Mouse (Mus musculus) heart, adult 2 months (tissue): ENCODE results near the gene Rad54l. TPM values are rescaled to one million over a fixed set of nuclear protein-coding genes. Genes with fewer than 3 reads are reported as not detected.
A peak's percentile ranks its signal among the peaks of the same experiment; 100 is the strongest.

Experiments
- DNase-seq, 2 experiments: peaks; one replicate each; pipeline ENCODE4 v3.0.0; 2021
- H3K27ac ChIP-seq: fragments of 200-600 bp; 2 replicates; pipeline ENCODE4 v1.8.1; 2022
- H3K27me3 ChIP-seq: fragments of 200-500 bp; 2 replicates; pipeline ENCODE4 v1.6.1; 2012; ENCODE audit warnings: mild to moderate bottlenecking, low read length, inconsistent platforms, mixed read lengths; ENCODE audit not compliant: control insufficient read depth, insufficient read depth
- H3K36me3 ChIP-seq: fragments of 200-500 bp; 2 replicates; pipeline ENCODE4 v1.6.1; 2012; ENCODE audit warnings: low read length, inconsistent platforms; ENCODE audit not compliant: control insufficient read depth, insufficient read depth
- H3K4me1 ChIP-seq: fragments of 200-500 bp; 2 replicates; pipeline ENCODE4 v1.6.1; 2011; ENCODE audit warnings: low read length; ENCODE audit not compliant: control insufficient read depth, insufficient read depth
- H3K4me3 ChIP-seq: fragments of 200-600 bp; 2 replicates; pipeline ENCODE4 v1.8.1; 2022
- H3K79me2 ChIP-seq: fragments of 200-500 bp; replicated peaks from 2 replicates; pipeline ENCODE4 v1.6.1; 2012; ENCODE audit warnings: mild to moderate bottlenecking, inconsistent platforms, low read length, moderate library complexity, mixed read lengths; ENCODE audit not compliant: control insufficient read depth, insufficient read depth
- H3K9ac ChIP-seq: fragments of 200-500 bp; 2 replicates; pipeline ENCODE4 v1.6.1; 2012; ENCODE audit warnings: low read depth, mild to moderate bottlenecking, control low read depth, inconsistent platforms, low read length, mixed read lengths
- CTCF ChIP-seq: fragments of 200-600 bp; IDR thresholded peaks from 2 replicates; pipeline ENCODE4 v1.8.1; 2022; ENCODE audit warnings: antibody characterized with exemption, mild to moderate bottlenecking, moderate library complexity
- EP300 ChIP-seq: fragments of 200-500 bp; IDR thresholded peaks from 2 replicates; pipeline ENCODE4 v1.6.1; 2011; ENCODE audit warnings: low read depth, low read length, control low read depth; ENCODE audit not compliant: insufficient read depth
- POLR2A ChIP-seq: fragments of 200-500 bp; IDR thresholded peaks from 2 replicates; pipeline ENCODE4 v1.6.1; 2011; ENCODE audit warnings: mild to moderate bottlenecking, low read depth, low read length, control low read depth; ENCODE audit not compliant: insufficient read depth
- WGBS: fragments of 180-500 bp; shearing (Covaris S2); methylation state at CpG from one replicate; pipeline ENCODE4 v1.1.7; 2018; 5-methylcytosine and 5-hydroxymethylcytosine counted together
- intact Hi-C: fragments of 180-260 bp; cut with DNase I; formaldehyde crosslinking; loops from one replicate; pipeline ENCODE4 v1.15.1; 2025
- polyA plus RNA-seq: library from polyadenylated mRNA; depleted of rRNA; stranded (reverse); fragments of >200 nt; gene quantifications from 2 replicates; pipeline ENCODE4 v1.2.3, GENCODE M21; 2012
- total RNA-seq, 2 experiments: library from RNA; stranded (reverse); gene quantifications; 2 replicates each; pipeline ENCODE4 v1.2.3; 2021

The Rad54l gene
- total and polyA plus RNA-seq, 3 experiments: 0.18 to 0.43 (median 0.21) TPM

GRCm38 (mm10) chr4:116165708-116166407, 42.4 kb upstream of the Rad54l start:
- intact Hi-C loops: no loop called here

GRCm38 (mm10) chr4:116164759-116165554, 41.5 kb upstream of the Rad54l start:
- Histone ChIP-seq H3K9ac (no peak overlapping the region), H3K27ac (no peak overlapping the region), H3K36me3 (no peaks in the 10 kb centered on the region), H3K27me3 (no peaks in the 10 kb centered on the region), H3K4me1 (peaks cover 10% of the 10 kb centered on the region), H3K4me3 (no peak overlapping the region), H3K79me2 (no peaks in the 10 kb centered on the region)
- WGBS: 84% methylated on average over 2 of the region's 2 CpGs
- no peak for DNase-seq
- TF ChIP-seq CTCF (no peak), POLR2A (no peak), EP300 (no peak)
- intact Hi-C loops: no loop called here

More at GRCm38 (mm10) chr4:116165708-116166407, 42.4 kb upstream of the Rad54l start:
- Histone ChIP-seq H3K27me3 (no peaks in the 10 kb centered on the region), H3K4me1 (peaks cover 9% of the 10 kb centered on the region), H3K79me2 (no peaks in the 10 kb centered on the region), H3K4me3 (no peak overlapping the region), H3K36me3 (no peaks in the 10 kb centered on the region), H3K27ac (no peak overlapping the region), H3K9ac (no peak overlapping the region)
- WGBS: 76% methylated on average over 8 of the region's 8 CpGs
- TF ChIP-seq CTCF (no peak), EP300 (no peak), POLR2A (no peak)
- DNase-seq: no peak

- no peaks in the 10 kb centered on the region for H3K27me3 ChIP-seq
- no peaks in the 10 kb centered on the region for H3K36me3 ChIP-seq
- no peak overlapping the region for H3K9ac ChIP-seq
- H3K4me3 ChIP-seq: no peak overlapping the region
- 41% methylated on average over 4 of the region's 4 CpGs for WGBS
- H3K4me1 ChIP-seq: peaks cover 7% of the 10 kb centered on the region
- no peak for DNase-seq
- H3K79me2 ChIP-seq: no peaks in the 10 kb centered on the region
- H3K27ac ChIP-seq: no peak overlapping the region
- TF ChIP-seq CTCF (no peak), EP300 (no peak), POLR2A (no peak)
- intact Hi-C loops: no loop called here
Measured at GRCm38 (mm10) chr4:116162142-116162541, 38.7 kb upstream of the Rad54l start.

GRCm38 (mm10) chr4:116160769-116161168, 37.3 kb upstream of the Rad54l start:
- intact Hi-C loops: no loop called here
- H3K4me1 ChIP-seq: peaks cover 7% of the 10 kb centered on the region
- H3K27me3 ChIP-seq: no peaks in the 10 kb centered on the region
- TF ChIP-seq CTCF: no peak
- no peak for TF ChIP-seq EP300
- no peak for TF ChIP-seq POLR2A
- WGBS: 31% methylated on average over 3 of the region's 3 CpGs
- no peak for DNase-seq
- H3K36me3 ChIP-seq: no peaks in the 10 kb centered on the region
- H3K79me2 ChIP-seq: no peaks in the 10 kb centered on the region
- H3K27ac ChIP-seq: no peak overlapping the region
- H3K4me3 ChIP-seq: no peak overlapping the region
- H3K9ac ChIP-seq: no peak overlapping the region

- no peak overlapping the region for H3K27ac ChIP-seq
- no peaks in the 10 kb centered on the region for H3K79me2 ChIP-seq
- no peak overlapping the region for H3K9ac ChIP-seq
- no peak overlapping the region for H3K4me3 ChIP-seq
- WGBS: 52% methylated on average over 3 of the region's 3 CpGs
- H3K36me3 ChIP-seq: no peaks in the 10 kb centered on the region
- no peak for DNase-seq
- intact Hi-C loops: no loop called here
- TF ChIP-seq EP300 (no peak), CTCF (peak; percentile 59)
- peaks cover 7% of the 10 kb centered on the region for H3K4me1 ChIP-seq
- no peaks in the 10 kb centered on the region for H3K27me3 ChIP-seq
Measured at GRCm38 (mm10) chr4:116159912-116160311, 36.4 kb upstream of the Rad54l start.

- no peak for TF ChIP-seq CTCF
- no peak for TF ChIP-seq EP300
- no peak for TF ChIP-seq POLR2A
- Histone ChIP-seq H3K36me3 (no peaks in the 10 kb centered on the region), H3K27me3 (no peaks in the 10 kb centered on the region), H3K4me1 (peaks cover 7% of the 10 kb centered on the region), H3K4me3 (no peak overlapping the region), H3K79me2 (no peaks in the 10 kb centered on the region), H3K9ac (no peak overlapping the region), H3K27ac (no peak overlapping the region)
- WGBS: 86% methylated on average over 2 of the region's 2 CpGs
- intact Hi-C loops: no loop called here
- DNase-seq: no peak
Measured at GRCm38 (mm10) chr4:116157882-116158281, 34.4 kb upstream of the Rad54l start.
